19 mouse cellular contexts compared by ENCODE assay signal in genomic region chr5:145911781-145912180, GRCm38 (mm10). TPM values are rescaled to one million over a fixed set of nuclear protein-coding genes. Genes with fewer than 3 reads are reported as not detected.
"Had no signal": no experiment of that assay in that cellular context is flagged by ENCODE, and none has a peak within 500 bp of the region (broad histone marks: within the 10 kb centered on the region; RNA-seq: fewer than 3 reads in every experiment).

No protein-coding gene starts in this region.

- H3K36me3 ChIP-seq: hindbrain, embryonic 13.5 days; limb, embryonic 12.5 days; liver, embryonic 13.5 days; midbrain, embryonic 10.5 days; neural tube, embryonic 15.5 days had no signal

- H3K27me3 ChIP-seq: hindbrain, embryonic 13.5 days; limb, embryonic 12.5 days; liver, embryonic 13.5 days; neural tube, embryonic 15.5 days had no signal

- DNase-seq: liver, embryonic 13.5 days; lung, embryonic 14.5 days; lung, postnatal 10 days; lung, postnatal 4 days; midbrain, embryonic 14.5 days; right cerebral cortex, adult 18-20 months; right cerebral cortex, postnatal 25 days; thymus, postnatal 4 days had no signal

- H3K4me1 ChIP-seq: hindbrain, embryonic 13.5 days; limb, embryonic 12.5 days; liver, embryonic 13.5 days; midbrain, embryonic 10.5 days; neural tube, embryonic 15.5 days had no signal

- H3K27ac ChIP-seq: hindbrain, embryonic 13.5 days; hindbrain, postnatal 0 days; kidney, postnatal 0 days; layer of hippocampus, adult 2 months; limb, embryonic 12.5 days; liver, embryonic 13.5 days; midbrain, embryonic 10.5 days; neural tube, embryonic 15.5 days; stomach, postnatal 0 days had no signal

- ATAC-seq: hindbrain, postnatal 0 days had no signal

- H3K4me2 ChIP-seq: hindbrain, embryonic 13.5 days; limb, embryonic 12.5 days; liver, embryonic 13.5 days; lung, embryonic 14.5 days; neural tube, embryonic 15.5 days had no signal

- H3K9ac ChIP-seq: hindbrain, embryonic 13.5 days; limb, embryonic 12.5 days; liver, embryonic 13.5 days; lung, embryonic 14.5 days; neural tube, embryonic 15.5 days had no signal

- H3K4me3 ChIP-seq: hindbrain, embryonic 13.5 days; layer of hippocampus, adult 2 months; limb, embryonic 12.5 days; liver, embryonic 13.5 days; midbrain, embryonic 10.5 days; myocyte; neural tube, embryonic 15.5 days had no signal

RNA-seq across cellular contexts. Expression of gene Cyp3a11, which starts 32.0 kb away (rescaled TPM):
- polyA plus RNA-seq: hindbrain, embryonic 13.5 days; hindbrain, postnatal 0 days; intestine, embryonic 14.5 days; limb, embryonic 12.5 days; lung, embryonic 14.5 days; midbrain, embryonic 10.5 days; midbrain, embryonic 14.5 days; myocyte; neural tube, embryonic 11.5 days; neural tube, embryonic 15.5 days had no signal
